Mouse (Mus musculus): ENCODE results near the gene Pdia6. TPM values are rescaled to one million over a fixed set of nuclear protein-coding genes. Genes with fewer than 3 reads are reported as not detected.

Gene Pdia6
- polyA plus RNA-seq, 1 experiment = 65.9 TPM

- Histone ChIP-seq H3K4me1 (ENCODE audit: control insufficient read depth, insufficient read depth, insufficient read length, low read length) (no peaks in the 10 kb centered on the region), H3K4me3 (ENCODE audit: insufficient read depth, low read depth, low read length) (no peak overlapping the region), H3K27ac (replicated peaks; ENCODE audit: low read depth, low read length) (no peak overlapping the region)
These were observed 24.3 kb upstream of the Pdia6 start for GRCm38 (mm10) chr12:17242041-17242440.

- H3K27ac ChIP-seq (replicated peaks; ENCODE audit: low read depth, low read length) = no peak overlapping the region
- H3K4me1 ChIP-seq (ENCODE audit: control insufficient read depth, insufficient read depth, insufficient read length, low read length) = no peaks in the 10 kb centered on the region
- no peak overlapping the region for H3K4me3 ChIP-seq (ENCODE audit: insufficient read depth, low read depth, low read length)
These were observed 15.4 kb upstream of the Pdia6 start for GRCm38 (mm10) chr12:17250962-17251361.

- H3K27ac ChIP-seq (replicated peaks; ENCODE audit: low read depth, low read length) = no peak overlapping the region
- no peak overlapping the region for H3K4me3 ChIP-seq (ENCODE audit: insufficient read depth, low read depth, low read length)
These were observed 13.3 kb upstream of the Pdia6 start for GRCm38 (mm10) chr12:17253069-17253468.

GRCm38 (mm10) chr12:17255602-17256001 lies 10.7 kb upstream of the Pdia6 start:
- Histone ChIP-seq H3K27ac (replicated peaks; ENCODE audit: low read depth, low read length) (no peak overlapping the region), H3K4me1 (ENCODE audit: control insufficient read depth, insufficient read depth, insufficient read length, low read length) (no peaks in the 10 kb centered on the region), H3K4me3 (ENCODE audit: insufficient read depth, low read depth, low read length) (no peak overlapping the region)

More at GRCm38 (mm10) chr12:17253069-17253468, 13.3 kb upstream of the Pdia6 start:
- H3K4me1 ChIP-seq (ENCODE audit: control insufficient read depth, insufficient read depth, insufficient read length, low read length) = no peaks in the 10 kb centered on the region

GRCm38 (mm10) chr12:17256905-17257304 lies 9.4 kb upstream of the Pdia6 start:
- Histone ChIP-seq H3K4me3 (ENCODE audit: insufficient read depth, low read depth, low read length) (no peak overlapping the region), H3K4me1 (ENCODE audit: control insufficient read depth, insufficient read depth, insufficient read length, low read length) (no peaks in the 10 kb centered on the region), H3K27ac (replicated peaks; ENCODE audit: low read depth, low read length) (no peak overlapping the region)

- Histone ChIP-seq H3K27ac (replicated peaks; ENCODE audit: low read depth, low read length) (no peak overlapping the region), H3K4me1 (ENCODE audit: control insufficient read depth, insufficient read depth, insufficient read length, low read length) (no peaks in the 10 kb centered on the region), H3K4me3 (ENCODE audit: insufficient read depth, low read depth, low read length) (no peak overlapping the region)
These were observed 7.9 kb upstream of the Pdia6 start for GRCm38 (mm10) chr12:17258431-17258830.

- H3K4me3 ChIP-seq (ENCODE audit: insufficient read depth, low read depth, low read length) = no peak overlapping the region
- peaks cover 16% of the 10 kb centered on the region; the same call in 1 of the 2 replicates for H3K4me1 ChIP-seq (ENCODE audit: control insufficient read depth, insufficient read depth, insufficient read length, low read length)
- H3K27ac ChIP-seq (replicated peaks; ENCODE audit: low read depth, low read length) = no peak overlapping the region
These were observed 5.3 kb upstream of the Pdia6 start for GRCm38 (mm10) chr12:17261005-17261404.

GRCm38 (mm10) chr12:17263881-17264280 lies 2.5 kb upstream of the Pdia6 start:
- H3K4me1 ChIP-seq (ENCODE audit: control insufficient read depth, insufficient read depth, insufficient read length, low read length) = peaks cover 21% of the 10 kb centered on the region
- no peak overlapping the region for H3K4me3 ChIP-seq (ENCODE audit: insufficient read depth, low read depth, low read length)
- peak overlapping the region; percentile 85 for H3K27ac ChIP-seq (replicated peaks; ENCODE audit: low read depth, low read length)

GRCm38 (mm10) chr12:17264826-17265225 lies 1.5 kb upstream of the Pdia6 start:
- peak overlapping the region; percentile 83 for H3K27ac ChIP-seq (replicated peaks; ENCODE audit: low read depth, low read length)
- H3K4me3 ChIP-seq (ENCODE audit: insufficient read depth, low read depth, low read length) = no peak overlapping the region
- H3K4me1 ChIP-seq (ENCODE audit: control insufficient read depth, insufficient read depth, insufficient read length, low read length) = peaks cover 21% of the 10 kb centered on the region

GRCm38 (mm10) chr12:17266673-17266990 lies 287 bp downstream of the Pdia6 start:
- H3K4me3 ChIP-seq (ENCODE audit: insufficient read depth, low read depth, low read length) = peak overlapping the region; percentile 88
- H3K4me1 ChIP-seq (ENCODE audit: control insufficient read depth, insufficient read depth, insufficient read length, low read length) = peaks cover 21% of the 10 kb centered on the region
- H3K27ac ChIP-seq (replicated peaks; ENCODE audit: low read depth, low read length) = peak overlapping the region; percentile 37; the same call in 1 of the 2 replicates

- Histone ChIP-seq H3K27ac (replicated peaks; ENCODE audit: low read depth, low read length) (no peak overlapping the region), H3K4me3 (ENCODE audit: insufficient read depth, low read depth, low read length) (peak overlapping the region; percentile 88), H3K4me1 (ENCODE audit: control insufficient read depth, insufficient read depth, insufficient read length, low read length) (peaks cover 21% of the 10 kb centered on the region)
These were observed 971 bp downstream of the Pdia6 start for GRCm38 (mm10) chr12:17267316-17267715.

GRCm38 (mm10) chr12:17271272-17271671 lies 4.9 kb downstream of the Pdia6 start:
- no peak overlapping the region for H3K4me3 ChIP-seq (ENCODE audit: insufficient read depth, low read depth, low read length)
- no peak overlapping the region for H3K27ac ChIP-seq (replicated peaks; ENCODE audit: low read depth, low read length)

GRCm38 (mm10) chr12:17273841-17274240 lies 7.5 kb downstream of the Pdia6 start:
- Histone ChIP-seq H3K4me3 (ENCODE audit: insufficient read depth, low read depth, low read length) (no peak overlapping the region), H3K4me1 (ENCODE audit: control insufficient read depth, insufficient read depth, insufficient read length, low read length) (no peaks in the 10 kb centered on the region), H3K27ac (replicated peaks; ENCODE audit: low read depth, low read length) (no peak overlapping the region)

More at GRCm38 (mm10) chr12:17271272-17271671, 4.9 kb downstream of the Pdia6 start:
- peaks cover 5% of the 10 kb centered on the region for H3K4me1 ChIP-seq (ENCODE audit: control insufficient read depth, insufficient read depth, insufficient read length, low read length)

- Histone ChIP-seq H3K4me1 (ENCODE audit: control insufficient read depth, insufficient read depth, insufficient read length, low read length) (no peaks in the 10 kb centered on the region), H3K27ac (replicated peaks; ENCODE audit: low read depth, low read length) (no peak overlapping the region), H3K4me3 (ENCODE audit: insufficient read depth, low read depth, low read length) (no peak overlapping the region)
These were observed 22.2 kb downstream of the Pdia6 start for GRCm38 (mm10) chr12:17288496-17288895.

- Histone ChIP-seq H3K27ac (replicated peaks; ENCODE audit: low read depth, low read length) (no peak overlapping the region), H3K4me3 (ENCODE audit: insufficient read depth, low read depth, low read length) (no peak overlapping the region), H3K4me1 (ENCODE audit: control insufficient read depth, insufficient read depth, insufficient read length, low read length) (no peaks in the 10 kb centered on the region)
These were observed 22.7 kb downstream of the Pdia6 start for GRCm38 (mm10) chr12:17289060-17289459.

GRCm38 (mm10) chr12:17289913-17290312 lies 23.6 kb downstream of the Pdia6 start:
- no peak overlapping the region for H3K27ac ChIP-seq (replicated peaks; ENCODE audit: low read depth, low read length)
- H3K4me1 ChIP-seq (ENCODE audit: control insufficient read depth, insufficient read depth, insufficient read length, low read length) = no peaks in the 10 kb centered on the region
- no peak overlapping the region for H3K4me3 ChIP-seq (ENCODE audit: insufficient read depth, low read depth, low read length)

GRCm38 (mm10) chr12:17290569-17290968 lies 24.2 kb downstream of the Pdia6 start:
- Histone ChIP-seq H3K4me3 (ENCODE audit: insufficient read depth, low read depth, low read length) (no peak overlapping the region), H3K27ac (replicated peaks; ENCODE audit: low read depth, low read length) (no peak overlapping the region), H3K4me1 (ENCODE audit: control insufficient read depth, insufficient read depth, insufficient read length, low read length) (no peaks in the 10 kb centered on the region)
